Mouse (Mus musculus) hindbrain, embryonic 16.5 days (tissue): Measurements from ENCODE around the gene Rnf157. TPM values are rescaled to one million over a fixed set of nuclear protein-coding genes. Genes with fewer than 3 reads are reported as not detected.
"Not testable (repeated sequence)": the region's sequence is repeated elsewhere in the genome, so short reads cannot be mapped to it uniquely, and the experiment has no call there.

Experiments used
- ATAC-seq: fragments of 200-750 bp; cut with Nextera tagmentation; 2 replicates; pipeline ENCODE4 v1.8.0; 2017; ENCODE audit warnings: moderate TSS enrichment, moderate library complexity
- H3K27ac ChIP-seq: fragments of 300-500 bp; sonication (generic); 2 replicates; pipeline ENCODE4 v1.5.1; 2014; ENCODE audit warnings: low read depth, mild to moderate bottlenecking, control low read depth, low read length, moderate library complexity
- H3K27me3 ChIP-seq: fragments of 300-500 bp; sonication (generic); replicated peaks from 2 replicates; pipeline ENCODE4 v1.6.1; 2014; ENCODE audit warnings: low read length; ENCODE audit not compliant: control insufficient read depth, insufficient read depth
- H3K36me3 ChIP-seq: fragments of 300-500 bp; sonication (generic); 2 replicates; pipeline ENCODE4 v1.6.1; 2014; ENCODE audit warnings: mild to moderate bottlenecking, low read length, moderate library complexity, mixed read lengths; ENCODE audit not compliant: control insufficient read depth, insufficient read depth
- H3K4me1 ChIP-seq: fragments of 300-500 bp; sonication (generic); 2 replicates; pipeline ENCODE4 v1.6.1; 2014; ENCODE audit warnings: low read depth, low read length; ENCODE audit not compliant: control insufficient read depth, insufficient read depth
- H3K4me2 ChIP-seq: fragments of 300-500 bp; sonication (generic); 2 replicates; pipeline ENCODE4 v1.6.1; 2014; ENCODE audit warnings: mild to moderate bottlenecking, low read length, control low read depth, moderate library complexity
- H3K4me3 ChIP-seq: fragments of 300-500 bp; sonication (generic); 2 replicates; pipeline ENCODE4 v1.5.1; 2014; ENCODE audit warnings: mild to moderate bottlenecking, low read length, control low read depth, moderate library complexity
- H3K9ac ChIP-seq: fragments of 300-500 bp; sonication (generic); 2 replicates; pipeline ENCODE4 v1.6.1; 2014; ENCODE audit warnings: low read depth, mild to moderate bottlenecking, control low read depth, low read length, moderate library complexity
- H3K9me3 ChIP-seq: fragments of 300-500 bp; sonication (generic); 2 replicates; pipeline ENCODE4 v1.6.1; 2014; ENCODE audit warnings: mild to moderate bottlenecking, low read length, moderate library complexity; ENCODE audit not compliant: control insufficient read depth
- WGBS: fragments of 180-500 bp; shearing (Covaris S2); extraction: QIAGEN DNeasy Blood & Tissue Kit; methylation state at CpG from one replicate; pipeline ENCODE4 v1.1.7; 2014; 5-methylcytosine and 5-hydroxymethylcytosine counted together
- polyA plus RNA-seq: library from polyadenylated mRNA; unstranded; fragments of >200 nt; fragmentation: Nextera tagmentation; extraction: Ambion mirVana; gene quantifications from 2 replicates; pipeline ENCODE4 v1.2.1, GENCODE M21; 2015

Gene Rnf157
- polyA plus RNA-seq, 1 experiment from 2014 or later: 28.5 TPM

GRCm38 (mm10) chr11:116410415-116410814 is 2.4 kb downstream of the Rnf157 start:
- Histone ChIP-seq H3K4me1 (peaks cover 19% of the 10 kb centered on the region), H3K4me2 (peak overlapping the region; percentile 83)
- H3K9me3 ChIP-seq, H3K36me3 ChIP-seq, H3K27ac ChIP-seq, H3K9ac ChIP-seq, H3K27me3 ChIP-seq, H3K4me3 ChIP-seq, ATAC-seq: not testable (repeated sequence)
- WGBS: 80% methylated on average over 4 of the region's 4 CpGs

GRCm38 (mm10) chr11:116409008-116409407 is 3.8 kb downstream of the Rnf157 start:
- H3K27me3 ChIP-seq: no peaks in the 10 kb centered on the region
- WGBS: 92% methylated on average over 3 of the region's 3 CpGs
- no peak overlapping the region for H3K4me3 ChIP-seq
- H3K4me2 ChIP-seq: no peak overlapping the region
- peaks cover 2% of the 10 kb centered on the region; the same call in 1 of the 2 replicates for H3K36me3 ChIP-seq
- ATAC-seq: no peak
- H3K4me1 ChIP-seq: peaks cover 19% of the 10 kb centered on the region
- H3K9me3 ChIP-seq: no peaks in the 10 kb centered on the region
- no peak overlapping the region for H3K9ac ChIP-seq
- H3K27ac ChIP-seq: no peak overlapping the region

GRCm38 (mm10) chr11:116406231-116406728 is 6.6 kb downstream of the Rnf157 start:
- no peak for ATAC-seq
- Histone ChIP-seq H3K36me3 (peaks cover 4% of the 10 kb centered on the region; the same call in 1 of the 2 replicates), H3K27me3 (no peaks in the 10 kb centered on the region), H3K4me3 (no peak overlapping the region), H3K4me2 (no peak overlapping the region), H3K9me3 (no peaks in the 10 kb centered on the region), H3K4me1 (peaks cover 9% of the 10 kb centered on the region), H3K9ac (no peak overlapping the region), H3K27ac (no peak overlapping the region)
- WGBS: 95% methylated on average over 16 of the region's 16 CpGs

GRCm38 (mm10) chr11:116405601-116406000 is 7.2 kb downstream of the Rnf157 start:
- peaks cover 4% of the 10 kb centered on the region; the same call in 1 of the 2 replicates for H3K36me3 ChIP-seq
- WGBS: 90% methylated on average over 4 of the region's 4 CpGs

GRCm38 (mm10) chr11:116400560-116400959 is 12.3 kb downstream of the Rnf157 start:
- no peak for ATAC-seq
- Histone ChIP-seq H3K4me1 (no peaks in the 10 kb centered on the region), H3K4me2 (no peak overlapping the region), H3K36me3 (peaks cover 7% of the 10 kb centered on the region; the same call in 1 of the 2 replicates), H3K4me3 (no peak overlapping the region), H3K9ac (no peak overlapping the region), H3K27ac (no peak overlapping the region), H3K27me3 (no peaks in the 10 kb centered on the region), H3K9me3 (no peaks in the 10 kb centered on the region)
- WGBS: 72% methylated on average over 4 of the region's 4 CpGs

More at GRCm38 (mm10) chr11:116405601-116406000, 7.2 kb downstream of the Rnf157 start:
- no peak overlapping the region for H3K9ac ChIP-seq
- no peak overlapping the region for H3K4me2 ChIP-seq
- no peak for ATAC-seq
- H3K27ac ChIP-seq: no peak overlapping the region
- peaks cover 2% of the 10 kb centered on the region for H3K4me1 ChIP-seq
- no peak overlapping the region for H3K4me3 ChIP-seq
- no peaks in the 10 kb centered on the region for H3K9me3 ChIP-seq
- H3K27me3 ChIP-seq: no peaks in the 10 kb centered on the region

GRCm38 (mm10) chr11:116398348-116398677 is 14.5 kb downstream of the Rnf157 start:
- ATAC-seq: no peak
- Histone ChIP-seq H3K4me3 (no peak overlapping the region), H3K27me3 (no peaks in the 10 kb centered on the region), H3K27ac (no peak overlapping the region), H3K4me1 (no peaks in the 10 kb centered on the region), H3K4me2 (no peak overlapping the region), H3K9me3 (no peaks in the 10 kb centered on the region), H3K36me3 (peaks cover 7% of the 10 kb centered on the region; the same call in 1 of the 2 replicates), H3K9ac (no peak overlapping the region)
- 67% methylated on average over 11 of the region's 11 CpGs for WGBS

GRCm38 (mm10) chr11:116397517-116398347 is 15.1 kb downstream of the Rnf157 start:
- H3K27ac ChIP-seq: no peak overlapping the region
- H3K9ac ChIP-seq: no peak overlapping the region
- H3K27me3 ChIP-seq: no peaks in the 10 kb centered on the region
- no peaks in the 10 kb centered on the region for H3K9me3 ChIP-seq
- ATAC-seq: no peak
- 81% methylated on average over 8 of the region's 8 CpGs for WGBS
- no peaks in the 10 kb centered on the region for H3K4me1 ChIP-seq
- no peak overlapping the region for H3K4me2 ChIP-seq
- H3K4me3 ChIP-seq: no peak overlapping the region
- H3K36me3 ChIP-seq: peaks cover 7% of the 10 kb centered on the region; the same call in 1 of the 2 replicates

GRCm38 (mm10) chr11:116396934-116397330 is 15.9 kb downstream of the Rnf157 start:
- 95% methylated on average over 3 of the region's 3 CpGs for WGBS
- H3K4me3 ChIP-seq: no peak overlapping the region
- H3K27ac ChIP-seq: no peak overlapping the region
- ATAC-seq: no peak
- H3K9me3 ChIP-seq: no peaks in the 10 kb centered on the region
- H3K9ac ChIP-seq: no peak overlapping the region
- peaks cover 7% of the 10 kb centered on the region; the same call in 1 of the 2 replicates for H3K36me3 ChIP-seq
- H3K27me3 ChIP-seq: no peaks in the 10 kb centered on the region
- H3K4me2 ChIP-seq: no peak overlapping the region
- no peaks in the 10 kb centered on the region for H3K4me1 ChIP-seq

GRCm38 (mm10) chr11:116396276-116396933 is 16.4 kb downstream of the Rnf157 start:
- no peaks in the 10 kb centered on the region for H3K27me3 ChIP-seq
- no peak overlapping the region for H3K27ac ChIP-seq
- H3K4me2 ChIP-seq: no peak overlapping the region
- WGBS: 89% methylated on average over 11 of the region's 11 CpGs
- no peaks in the 10 kb centered on the region for H3K9me3 ChIP-seq
- no peak for ATAC-seq
- no peaks in the 10 kb centered on the region for H3K4me1 ChIP-seq
- no peak overlapping the region for H3K9ac ChIP-seq
- no peak overlapping the region for H3K4me3 ChIP-seq
- peaks cover 7% of the 10 kb centered on the region; the same call in 1 of the 2 replicates for H3K36me3 ChIP-seq
